Comparison of ENCODE assay signal across 8 mouse cellular contexts in the genomic region with DNA sequence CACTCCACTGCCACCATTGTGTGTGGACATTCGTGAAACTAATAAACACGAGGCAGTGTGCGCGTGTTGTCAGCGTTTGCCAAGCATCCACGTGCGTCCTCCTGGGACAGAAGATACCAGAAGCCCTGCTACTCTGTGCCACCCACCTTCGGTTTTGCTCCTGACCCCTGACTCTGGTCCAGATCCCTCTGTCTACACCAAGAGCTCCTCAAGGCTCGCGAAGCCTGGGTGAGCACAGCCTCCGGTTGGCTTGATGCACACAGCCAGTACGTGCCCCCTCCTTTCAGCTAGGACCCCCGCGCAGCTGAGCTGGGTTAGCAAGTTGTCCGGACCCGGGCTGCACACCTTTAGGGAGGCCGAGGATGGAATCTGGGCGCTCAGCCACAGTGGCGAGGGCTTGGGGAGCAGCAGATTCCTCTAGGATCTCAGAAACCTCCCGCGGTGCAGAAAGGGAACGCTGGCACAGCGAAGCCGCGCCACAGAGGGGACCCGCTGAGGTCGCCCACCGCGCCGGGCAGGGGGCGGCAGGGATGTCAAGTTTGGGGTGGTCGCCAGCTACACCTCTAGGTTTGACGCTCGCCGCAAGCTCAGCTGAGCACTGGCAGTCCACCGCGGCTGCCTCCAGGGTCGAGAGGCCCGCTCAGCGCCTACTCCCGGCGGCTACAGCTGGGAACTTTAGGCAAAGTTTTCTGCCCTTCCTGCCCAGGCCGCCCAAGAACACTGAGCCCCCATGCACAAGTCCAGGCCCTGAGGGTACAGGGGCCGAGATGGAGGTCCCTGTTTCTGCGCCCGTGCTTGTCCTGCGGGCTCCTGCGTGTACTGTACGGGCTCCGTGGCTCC. TPM values are rescaled to one million over a fixed set of nuclear protein-coding genes. Genes with fewer than 3 reads are reported as not detected.
DNase-seq lines count a peak whose midpoint lies in the region; ATAC-seq and TF ChIP-seq lines count a peak whose summit lies in the region.

No protein-coding gene starts in this region.

- H3K4me2 ChIP-seq in intestine, embryonic 16.5 days (ENCODE audit: low read depth, low read length) = peak overlapping the region; percentile 93
- peak overlapping the region; percentile 56 for H3K4me2 ChIP-seq in liver, embryonic 14.5 days (ENCODE audit: low read depth)

- peak overlapping the region; percentile 84 for H3K9ac ChIP-seq in intestine, embryonic 16.5 days (ENCODE audit: low read depth, low read length)
- H3K9ac ChIP-seq in liver, embryonic 14.5 days (replicated peaks) = no peak overlapping the region

- H3K27me3 ChIP-seq in megakaryocyte, embryonic 14.5 days (replicated peaks) = peaks cover 45% of the 10 kb centered on the region
- peaks cover 11% of the 10 kb centered on the region; the same call in 1 of the 2 replicates for H3K27me3 ChIP-seq in intestine, embryonic 16.5 days (replicated peaks; ENCODE audit: control insufficient read depth, insufficient read depth, low read length)
- peaks cover 33% of the 10 kb centered on the region for H3K27me3 ChIP-seq in liver, embryonic 14.5 days (ENCODE audit: control insufficient read depth, insufficient read depth, low read length)

- peak overlapping the region; percentile 51 for H3K27ac ChIP-seq in intestine, embryonic 16.5 days (ENCODE audit: low read length)
- no peak overlapping the region for H3K27ac ChIP-seq in liver, embryonic 14.5 days

- no peaks in the 10 kb centered on the region for H3K36me3 ChIP-seq in megakaryocyte, embryonic 14.5 days (replicated peaks; ENCODE audit: low read length)
- H3K36me3 ChIP-seq in intestine, embryonic 16.5 days (ENCODE audit: control insufficient read depth, insufficient read depth, low read length) = no peaks in the 10 kb centered on the region
- H3K36me3 ChIP-seq in liver, embryonic 14.5 days (replicated peaks; ENCODE audit: control insufficient read depth, insufficient read depth, low read depth) = no peaks in the 10 kb centered on the region

- no peak for TF ChIP-seq EP300 in liver, embryonic 14.5 days (IDR thresholded peaks at IDR 0.05; ENCODE audit: low read depth)

- H3K4me1 ChIP-seq in megakaryocyte, embryonic 14.5 days = peaks cover 16% of the 10 kb centered on the region
- peaks cover 12% of the 10 kb centered on the region for H3K4me1 ChIP-seq in intestine, embryonic 16.5 days (ENCODE audit: control insufficient read depth, insufficient read depth, low read length)
- H3K4me1 ChIP-seq in liver, embryonic 14.5 days (replicated peaks; ENCODE audit: control insufficient read depth in 2 of 2, insufficient read depth in 2 of 2, low read length in 1 of 2) = no peaks in the 10 kb centered on the region; a peak in 1 of 4 replicates

- H3K9me3 ChIP-seq in megakaryocyte, embryonic 14.5 days = peaks cover 17% of the 10 kb centered on the region
- no peaks in the 10 kb centered on the region for H3K9me3 ChIP-seq in intestine, embryonic 16.5 days (ENCODE audit: control insufficient read depth, low read length)
- no peaks in the 10 kb centered on the region for H3K9me3 ChIP-seq in liver, embryonic 14.5 days (ENCODE audit: control insufficient read depth, low read length)

- H3K4me3 ChIP-seq in megakaryocyte, embryonic 14.5 days (replicated peaks) = peak overlapping the region; percentile 85
- H3K4me3 ChIP-seq in intestine, embryonic 16.5 days (ENCODE audit: low read length) = peak overlapping the region; percentile 81
- H3K4me3 ChIP-seq in liver, embryonic 14.5 days (ENCODE audit: insufficient read depth in 1 of 2, low read depth in 2 of 2, low read length in 2 of 2) = peak overlapping the region; percentile 37 to 52

- DNase-seq in embryo, embryonic 11 days = peak; percentile 75
- DNase-seq in heart, adult 11 months = peak; percentile 97
- DNase-seq in liver, embryonic 14.5 days (ENCODE audit: low read depth in 3 of 3, low spot score in 3 of 3) = no peak
- DNase-seq in neural tube, embryonic 10.5 days (ENCODE audit: extremely low spot score, low spot score) = peak; percentile 82
- DNase-seq in urinary bladder, postnatal 25 days (ENCODE audit: low spot score) = peak; percentile 42

- WGBS in intestine, embryonic 16.5 days = 3% methylated on average over 50 of the region's 50 CpGs
- 4% methylated on average over 41 of the region's 50 CpGs for WGBS in liver, embryonic 14.5 days (ENCODE audit: insufficient replicate concordance)

- ATAC-seq in megakaryocyte, adult 5-6 weeks (ENCODE audit: poor library complexity, severe bottlenecking) = no peak
- ATAC-seq in intestine, embryonic 16.5 days = peak; percentile 31
- no peak for ATAC-seq in liver, embryonic 14.5 days (ENCODE audit: insufficient read depth)

- no peak for TF ChIP-seq CTCF in liver, embryonic 14.5 days (IDR thresholded peaks at IDR 0.05; ENCODE audit: low read depth)

RNA-seq across cellular contexts. Expression of a gene that starts 1.1 kb away (rescaled TPM):
- polyA plus RNA-seq in megakaryocyte, embryonic 14.5 days (2012; ENCODE audit: insufficient read depth, low replicate concordance) = not detected in 2 replicates
- total RNA-seq in megakaryocyte, adult 5-6 weeks (2015) = 0.14 TPM in 1 of 2 replicates, not detected in the other
- 0.04 and 0.22 TPM in 2 replicates for total RNA-seq in megakaryocyte, adult 5-6 weeks (2017)
- polyA plus RNA-seq in intestine, embryonic 16.5 days (2015; fragmentation: Nextera tagmentation; extraction: Ambion mirVana) = 7.0 and 8.5 TPM in 2 replicates
- 0.52 and 0.66 TPM in 2 replicates for polyA plus RNA-seq in liver, embryonic 14.5 days (2012; rRNA removed)
- polyA plus RNA-seq in liver, embryonic 14.5 days (2014; fragmentation: Nextera tagmentation; extraction: Ambion mirVana) = 0.79 and 0.91 TPM in 2 replicates

Comparison
In these comparisons a context has a peak if more than half of its experiments do, and no peak if none do; other contexts are left out.
1. DNase-seq: peak in embryo, embryonic 11 days (single experiment), heart, adult 11 months (single experiment), neural tube, embryonic 10.5 days (single experiment) and urinary bladder, postnatal 25 days (single experiment); none in liver, embryonic 14.5 days (0 of 3).
2. Peak in every context shown above with its lines, with median percentiles within 50 percentile points of each other: H3K4me3 ChIP-seq.